Mouse (Mus musculus): Measurements from ENCODE around the gene Grk6.

Grk6 gene

GRCm38 (mm10) chr13:55483071-55483470, 38.2 kb downstream of the Grk6 start:
- DNase-seq (ENCODE audit: low read depth in 1 of 2, low spot score in 2 of 2) = no peak

GRCm38 (mm10) chr13:55483593-55483992, 38.7 kb downstream of the Grk6 start:
- no peak for DNase-seq (ENCODE audit: low read depth in 1 of 2, low spot score in 2 of 2)

- no peak for DNase-seq (ENCODE audit: low read depth in 1 of 2, low spot score in 2 of 2)
Measured at GRCm38 (mm10) chr13:55484520-55485088, 39.7 kb downstream of the Grk6 start.

GRCm38 (mm10) chr13:55486029-55486794, 41.3 kb downstream of the Grk6 start:
- DNase-seq (ENCODE audit: low read depth in 1 of 2, low spot score in 2 of 2) = no peak

GRCm38 (mm10) chr13:55486916-55487577, 42.2 kb downstream of the Grk6 start:
- DNase-seq (ENCODE audit: low read depth in 1 of 2, low spot score in 2 of 2) = no peak

- DNase-seq (ENCODE audit: low read depth in 1 of 2, low spot score in 2 of 2) = no peak
Measured at GRCm38 (mm10) chr13:55487578-55488498, 43.0 kb downstream of the Grk6 start, which contains the start of gene Dbn1. Gene Dbn1, minus strand, starts transcription at chr13:55488111.

- no peak for DNase-seq (ENCODE audit: low read depth in 1 of 2, low spot score in 2 of 2)
Measured at GRCm38 (mm10) chr13:55494257-55494656, 49.4 kb downstream of the Grk6 start.

GRCm38 (mm10) chr13:55494883-55495621, 50.2 kb downstream of the Grk6 start:
- no peak for DNase-seq (ENCODE audit: low read depth in 1 of 2, low spot score in 2 of 2)

GRCm38 (mm10) chr13:55495702-55496101, 50.8 kb downstream of the Grk6 start:
- DNase-seq (ENCODE audit: low read depth in 1 of 2, low spot score in 2 of 2) = no peak

- DNase-seq (ENCODE audit: low read depth in 1 of 2, low spot score in 2 of 2) = no peak
Measured at GRCm38 (mm10) chr13:55496661-55497060, 51.8 kb downstream of the Grk6 start.

GRCm38 (mm10) chr13:55498906-55499305, 54.0 kb downstream of the Grk6 start:
- DNase-seq (ENCODE audit: low read depth in 1 of 2, low spot score in 2 of 2) = no peak

- DNase-seq (ENCODE audit: low read depth in 1 of 2, low spot score in 2 of 2) = no peak
Measured at GRCm38 (mm10) chr13:55500575-55500974, 55.7 kb downstream of the Grk6 start.

- no peak for DNase-seq (ENCODE audit: low read depth in 1 of 2, low spot score in 2 of 2)
Measured at GRCm38 (mm10) chr13:55502405-55502804, 57.5 kb downstream of the Grk6 start.

- DNase-seq (ENCODE audit: low read depth in 1 of 2, low spot score in 2 of 2) = no peak
Measured at GRCm38 (mm10) chr13:55504390-55504789, 59.5 kb downstream of the Grk6 start.

GRCm38 (mm10) chr13:55505810-55506209, 60.9 kb downstream of the Grk6 start:
- DNase-seq (ENCODE audit: low read depth in 1 of 2, low spot score in 2 of 2) = no peak

GRCm38 (mm10) chr13:55506697-55507096, 61.8 kb downstream of the Grk6 start:
- DNase-seq (ENCODE audit: low read depth in 1 of 2, low spot score in 2 of 2) = no peak

GRCm38 (mm10) chr13:55507877-55508276, 63.0 kb downstream of the Grk6 start:
- DNase-seq (ENCODE audit: low read depth in 1 of 2, low spot score in 2 of 2) = no peak

- DNase-seq (ENCODE audit: low read depth in 1 of 2, low spot score in 2 of 2) = no peak
Measured at GRCm38 (mm10) chr13:55508531-55508930, 63.7 kb downstream of the Grk6 start.

GRCm38 (mm10) chr13:55510332-55510667, 65.4 kb downstream of the Grk6 start:
- peak in 1 of 2 experiments; percentile 51 for DNase-seq (ENCODE audit: low read depth in 1 of 2, low spot score in 2 of 2)

Data from monocyte, adult 2 months (primary cell).